Mouse (Mus musculus) large intestine, adult 2 months (tissue): ENCODE measurements around the gene Tmem72. TPM values are rescaled to one million over a fixed set of nuclear protein-coding genes. Genes with fewer than 3 reads are reported as not detected.
A peak's percentile ranks its signal among the peaks of the same experiment; 100 is the strongest.

Source experiments
- DNase-seq: peaks from one replicate; pipeline ENCODE4 v3.0.0-alpha.2; 2012; ENCODE audit warnings: low read depth, low spot score
- WGBS: fragments of 180-500 bp; shearing (Covaris S2); methylation state at CpG from one replicate; pipeline ENCODE4 v1.1.7; 2018; 5-methylcytosine and 5-hydroxymethylcytosine counted together
- polyA plus RNA-seq: library from polyadenylated mRNA; depleted of rRNA; stranded (reverse); fragments of >200 nt; gene quantifications from 2 replicates; pipeline ENCODE4 v1.2.3, GENCODE M21; 2012

The Tmem72 gene
- polyA plus RNA-seq, 1 experiment = under 0.01 TPM

DNA sequence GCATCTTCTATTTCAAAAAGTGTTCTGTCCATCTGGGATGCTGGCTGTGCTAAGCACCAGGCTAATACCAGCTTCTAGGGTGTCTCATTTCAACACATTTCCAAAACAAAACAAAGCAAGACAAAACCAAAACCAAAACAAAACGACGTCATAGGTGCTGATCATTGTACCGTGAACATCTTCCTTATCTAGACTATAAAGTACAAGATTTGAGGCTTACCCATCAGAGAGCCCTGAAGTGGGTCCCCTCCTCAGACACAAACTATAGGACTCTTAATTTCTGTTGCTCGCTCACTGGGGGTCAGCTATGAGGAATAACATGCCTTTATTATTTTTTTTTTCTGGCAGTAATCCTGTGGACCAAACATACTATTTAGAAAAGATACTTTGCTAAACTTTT is 23.1 kb downstream of the Tmem72 start:
- DNase-seq = no peak
- WGBS = 69% methylated on average over 4 of the region's 4 CpGs

DNA sequence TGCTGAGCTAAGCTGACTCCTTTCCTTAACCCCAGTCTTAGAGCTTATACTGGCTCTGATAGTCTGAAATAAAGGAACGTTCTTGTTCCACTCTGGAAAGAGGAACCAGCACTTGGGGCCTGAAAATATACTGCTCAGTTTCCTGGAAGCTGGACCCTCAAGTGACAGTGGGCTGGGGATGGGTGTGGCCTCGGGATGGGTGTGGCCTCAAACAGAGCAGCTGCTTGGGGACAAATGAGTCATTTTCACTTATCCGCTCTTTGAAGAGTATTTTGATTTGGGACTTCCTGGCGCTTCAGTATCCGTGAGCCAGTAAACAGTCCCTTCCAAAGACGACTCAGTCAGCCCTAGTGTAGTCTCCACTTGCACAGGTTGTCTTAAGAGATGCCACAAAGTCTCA is 34.4 kb downstream of the Tmem72 start:
- WGBS = 23% methylated on average over 6 of the region's 6 CpGs
- DNase-seq = no peak

DNA sequence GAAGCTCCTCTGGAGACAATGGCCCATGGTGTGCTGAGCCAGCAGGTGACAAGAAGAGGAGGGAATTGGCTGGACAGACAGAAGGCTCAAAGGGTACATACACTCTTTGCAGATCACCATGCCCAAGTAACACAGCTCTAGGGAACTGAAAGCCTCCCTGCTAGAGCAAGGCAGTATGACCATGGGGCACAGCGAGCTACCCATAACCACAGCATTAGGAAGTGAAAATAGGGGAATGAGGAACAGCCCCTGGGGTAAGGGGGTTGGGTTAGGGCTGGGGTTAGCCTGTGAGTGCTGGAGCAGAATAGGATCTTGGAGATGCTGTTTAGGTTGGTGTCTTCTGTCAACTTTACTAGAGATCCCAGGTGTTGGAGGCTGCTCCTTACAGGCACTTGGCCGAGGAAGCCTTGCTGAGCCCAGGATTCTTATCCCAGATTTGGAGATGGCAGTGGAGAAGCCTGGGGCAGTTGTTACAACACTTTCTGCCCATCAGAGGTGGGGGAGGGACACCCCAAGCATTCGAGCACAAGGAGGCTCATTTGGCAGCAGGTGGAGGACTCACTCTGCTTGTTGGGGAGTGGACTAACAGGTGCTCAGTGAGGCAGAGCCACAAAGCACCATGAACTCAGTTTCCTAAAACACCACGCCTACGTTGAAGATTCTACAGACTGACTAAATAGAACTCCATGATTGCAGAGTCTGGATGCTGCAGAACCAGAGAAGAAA is 37.0 kb downstream of the Tmem72 start:
- DNase-seq = no peak
- 56% methylated on average over 5 of the region's 5 CpGs for WGBS

DNA sequence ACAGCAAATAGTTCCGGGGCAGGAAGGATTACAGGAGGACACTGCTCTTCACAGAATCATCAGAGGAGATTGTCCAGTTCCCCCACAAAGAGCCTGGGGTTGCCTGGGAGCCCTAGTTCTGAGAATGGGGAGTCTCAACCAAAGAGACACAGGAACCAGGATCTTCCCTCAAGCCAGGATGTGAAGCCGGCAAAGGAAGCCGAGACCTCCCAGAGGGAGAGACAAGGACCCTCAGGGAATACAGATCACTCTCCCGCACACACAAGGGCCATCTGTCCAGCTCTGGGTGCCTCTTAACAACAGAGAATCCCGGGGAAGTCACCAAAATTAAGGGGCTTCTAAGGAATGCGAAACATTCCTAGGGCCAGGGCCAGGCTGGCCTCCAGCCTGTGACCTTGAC is 39.4 kb downstream of the Tmem72 start:
- DNase-seq = no peak
- WGBS = 71% methylated on average over 6 of the region's 6 CpGs

DNA sequence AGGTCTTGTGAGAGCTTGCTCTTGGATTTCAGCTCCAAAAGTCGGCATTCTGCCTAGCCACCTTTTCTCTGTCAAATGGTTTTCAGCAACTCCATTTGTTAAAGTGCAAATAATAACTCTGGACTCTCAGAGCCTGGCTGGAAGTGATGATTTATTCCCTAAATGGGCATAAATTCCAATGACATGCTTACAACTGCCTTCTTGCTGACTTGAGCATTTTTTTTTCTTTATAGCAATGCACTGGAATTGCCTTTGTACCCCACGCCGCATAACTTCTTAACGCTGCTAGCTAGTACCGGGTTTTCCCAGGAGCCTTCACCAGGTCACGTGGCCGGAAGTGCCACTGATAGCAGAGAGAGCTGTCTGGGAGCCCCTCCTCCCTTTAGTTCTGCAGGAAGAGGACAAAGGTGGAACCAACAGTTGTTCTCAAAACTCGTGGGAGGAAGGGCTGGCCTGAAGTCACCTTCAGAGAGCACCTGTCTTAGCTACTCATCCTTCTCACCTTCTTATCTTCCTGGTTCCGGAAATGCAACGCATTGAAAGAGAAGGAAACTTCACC is 40.3 kb downstream of the Tmem72 start:
- no peak for DNase-seq
- 37% methylated on average over 10 of the region's 10 CpGs for WGBS

DNA sequence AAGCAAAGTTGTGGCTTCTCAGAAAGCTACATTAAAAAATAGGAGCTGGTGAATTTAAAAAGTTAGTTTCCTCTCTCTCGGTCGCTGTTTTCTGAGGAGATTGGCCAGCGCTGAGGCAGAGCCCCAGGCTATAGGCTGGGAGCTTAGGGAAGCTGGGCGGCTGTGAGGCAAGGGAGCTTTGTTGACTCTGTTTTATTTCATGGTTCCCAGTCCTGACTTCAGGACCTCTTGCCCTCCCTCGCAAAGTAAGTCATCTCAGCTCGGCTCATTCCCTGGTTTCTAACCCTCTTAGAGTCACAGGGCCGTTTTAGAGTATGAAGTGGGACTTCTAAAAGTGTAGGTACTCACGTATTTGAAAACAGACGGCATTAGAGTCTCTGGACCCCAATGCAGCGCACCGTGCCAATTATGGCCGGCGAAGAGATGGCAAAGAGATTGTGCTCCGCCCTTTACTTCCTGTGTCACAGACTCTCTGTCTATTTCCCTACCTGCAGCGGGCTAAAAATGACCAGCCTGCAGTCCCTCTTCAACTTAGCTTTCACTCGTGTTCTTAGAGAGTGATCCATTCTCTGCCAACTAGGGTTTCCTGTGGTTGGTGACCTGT is 42.3 kb downstream of the Tmem72 start:
- DNase-seq = no peak

DNA sequence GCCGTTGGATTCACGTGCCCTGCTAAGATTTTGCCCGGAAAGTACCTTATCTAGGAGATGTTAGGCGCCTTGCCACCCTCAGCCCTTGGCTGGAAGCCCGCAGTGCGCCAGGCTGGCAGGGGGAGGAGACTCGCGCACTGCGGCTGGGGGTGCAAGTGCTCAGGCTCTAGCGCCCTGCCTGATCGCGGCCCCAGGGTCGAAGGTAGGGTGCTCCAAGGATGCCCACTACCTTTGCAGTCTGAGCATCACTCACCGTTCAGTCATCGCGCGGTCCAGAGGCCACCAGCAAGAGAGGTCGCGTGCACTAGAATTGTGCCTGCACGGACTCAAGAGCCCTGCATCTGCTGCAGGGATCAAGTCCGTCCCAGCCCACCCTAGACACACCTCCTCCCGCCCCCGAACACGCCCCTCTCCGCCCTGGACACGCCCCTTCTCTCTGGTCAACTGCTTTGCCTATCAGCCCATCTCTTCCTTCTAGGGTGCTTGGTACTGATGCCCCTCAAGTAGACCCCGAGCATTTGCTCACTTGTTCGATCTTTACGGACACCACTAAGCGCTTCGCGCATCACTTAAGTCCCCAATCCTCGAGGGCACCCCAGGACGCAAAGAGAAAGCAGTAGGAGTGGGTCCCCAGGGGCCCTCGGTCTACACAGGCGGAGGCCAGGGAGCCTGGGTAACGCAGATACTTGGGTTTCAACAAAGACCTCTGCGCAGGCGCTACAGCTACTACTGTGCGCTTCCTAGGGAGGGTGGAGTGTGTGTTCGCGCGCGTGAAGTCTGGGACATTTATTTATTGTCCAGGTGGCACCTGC is 43.0 kb downstream of the Tmem72 start, which contains the start of gene Rassf4:
Rassf4 (minus strand) TSS at position 482 of the 812 bp plus-strand sequence.
- peak; percentile 51 for DNase-seq
- 2% methylated on average over 44 of the region's 44 CpGs for WGBS

More for the DNA sequence above, 42.3 kb downstream of the Tmem72 start:
- 21% methylated on average over 16 of the region's 16 CpGs for WGBS

DNA sequence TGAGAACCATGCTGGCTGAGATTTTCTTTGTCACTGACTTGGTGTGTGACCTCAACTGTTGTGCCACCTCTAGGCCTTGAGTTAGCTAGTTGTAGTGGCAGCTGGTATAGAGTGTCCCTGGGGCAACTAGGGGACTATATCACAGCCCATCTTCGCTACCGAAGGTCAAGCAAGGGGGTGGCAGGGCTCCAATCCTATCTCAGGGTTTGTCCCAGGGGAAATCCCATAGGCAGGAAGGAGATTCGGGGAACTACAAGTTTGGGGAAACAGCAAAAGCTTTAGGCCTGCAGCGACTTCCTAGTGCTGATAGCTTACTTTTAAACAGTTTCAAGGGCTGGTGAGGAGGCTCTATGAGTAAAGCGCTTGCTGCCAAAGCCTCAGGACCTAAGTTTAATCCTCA is 44.4 kb downstream of the Tmem72 start:
- no peak for DNase-seq
- 36% methylated on average over 5 of the region's 5 CpGs for WGBS

DNA sequence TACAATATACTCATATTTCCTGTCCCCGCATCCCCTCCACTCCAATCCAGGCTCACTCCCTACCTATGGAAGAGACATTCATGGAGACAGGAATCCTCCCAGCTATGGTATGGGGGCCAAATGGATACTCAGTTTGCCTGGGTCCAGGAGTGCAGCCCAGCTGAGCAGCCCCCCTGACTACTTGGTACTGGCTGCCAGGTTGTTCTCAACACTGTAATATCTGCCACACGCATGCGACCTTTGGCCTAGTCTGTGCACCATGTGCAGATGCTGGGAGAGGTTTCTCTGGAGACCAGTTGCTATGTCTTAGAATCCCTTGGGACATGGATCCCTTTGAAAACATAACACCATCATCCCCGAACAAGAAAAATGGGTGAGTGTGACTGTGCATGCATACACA is 44.9 kb downstream of the Tmem72 start:
- DNase-seq = no peak

DNA sequence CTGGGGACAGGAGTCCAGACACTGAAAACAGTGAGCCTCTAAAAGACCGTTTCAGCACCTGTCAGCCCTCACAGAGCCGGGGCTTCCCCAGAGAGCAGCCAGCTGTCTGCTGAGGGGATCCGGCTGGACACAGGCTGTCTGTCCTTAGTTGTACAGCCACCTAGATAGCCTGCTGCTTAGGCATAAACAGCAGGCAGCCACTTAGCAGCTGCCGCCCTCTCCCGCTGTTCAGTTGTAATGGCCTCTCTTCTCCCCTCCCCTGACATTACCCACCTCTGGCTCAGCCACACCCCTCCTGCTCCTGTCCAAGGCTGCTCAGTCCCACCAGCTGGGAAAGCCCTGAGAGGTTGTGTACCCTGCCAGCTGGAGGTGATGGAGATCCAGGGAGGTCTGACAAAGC is 45.7 kb downstream of the Tmem72 start:
- WGBS = 20% methylated on average over 5 of the region's 5 CpGs
- DNase-seq = no peak

More for the DNA sequence above, 44.9 kb downstream of the Tmem72 start:
- 41% methylated on average over 4 of the region's 4 CpGs for WGBS

DNA sequence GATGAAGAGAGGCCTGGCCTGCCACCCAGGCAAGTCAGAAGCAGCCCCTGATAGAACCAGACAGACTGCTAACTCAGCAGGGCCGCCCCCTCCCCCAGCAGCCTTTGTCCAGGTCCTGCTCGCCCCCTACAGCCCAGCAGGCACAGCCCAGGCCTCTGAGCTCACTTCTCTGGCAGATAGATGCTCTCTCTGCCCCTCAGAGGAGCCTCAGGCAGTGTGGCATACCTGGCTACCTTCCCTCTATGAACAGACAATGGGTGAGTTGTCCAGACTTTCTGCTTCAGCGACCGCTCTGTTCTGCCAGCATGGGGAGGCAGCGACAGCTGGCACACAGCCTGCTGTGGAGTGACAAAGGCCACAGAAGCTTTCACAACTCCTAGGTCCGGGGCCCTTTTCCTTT is 46.6 kb downstream of the Tmem72 start:
- WGBS = 39% methylated on average over 6 of the region's 6 CpGs
- DNase-seq = no peak

DNA sequence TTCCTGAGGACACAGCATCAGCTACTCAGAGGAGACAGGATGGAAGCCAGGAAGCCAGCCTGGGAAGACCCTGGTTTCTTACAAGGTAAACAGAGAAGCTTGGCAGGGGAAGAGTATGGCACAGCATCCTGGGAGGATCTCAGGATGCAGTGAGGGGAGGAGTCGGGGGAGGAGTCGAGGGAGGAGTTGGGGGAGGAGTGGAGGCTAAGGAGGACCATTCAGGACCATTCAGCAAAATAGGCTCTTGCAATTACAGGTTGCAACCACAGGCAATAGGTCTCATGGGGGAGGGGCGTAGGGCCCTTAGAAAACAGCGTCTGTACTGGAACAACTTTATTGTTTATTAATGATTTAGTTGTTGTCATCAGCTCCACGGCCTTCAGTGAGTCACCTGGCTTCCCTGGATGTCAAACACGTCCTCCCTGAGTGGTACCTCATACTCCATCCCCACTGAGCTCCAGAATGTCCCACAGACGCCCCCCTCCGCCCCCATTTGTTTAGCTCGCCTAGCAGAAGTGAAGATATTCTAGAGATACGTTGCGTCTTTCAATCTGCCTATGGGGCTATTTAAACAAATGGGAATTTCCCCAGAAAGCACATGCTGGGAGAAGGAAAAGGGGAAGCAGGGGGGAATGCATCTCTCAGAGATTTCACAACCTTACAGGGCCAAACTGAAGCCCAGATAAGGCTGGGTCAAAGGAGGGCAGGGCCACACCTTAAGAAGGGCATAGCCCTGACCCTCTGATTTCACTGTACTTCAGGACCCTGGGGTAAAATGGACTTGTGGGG is 47.8 kb downstream of the Tmem72 start:
- DNase-seq = no peak
- WGBS = 50% methylated on average over 11 of the region's 11 CpGs

DNA sequence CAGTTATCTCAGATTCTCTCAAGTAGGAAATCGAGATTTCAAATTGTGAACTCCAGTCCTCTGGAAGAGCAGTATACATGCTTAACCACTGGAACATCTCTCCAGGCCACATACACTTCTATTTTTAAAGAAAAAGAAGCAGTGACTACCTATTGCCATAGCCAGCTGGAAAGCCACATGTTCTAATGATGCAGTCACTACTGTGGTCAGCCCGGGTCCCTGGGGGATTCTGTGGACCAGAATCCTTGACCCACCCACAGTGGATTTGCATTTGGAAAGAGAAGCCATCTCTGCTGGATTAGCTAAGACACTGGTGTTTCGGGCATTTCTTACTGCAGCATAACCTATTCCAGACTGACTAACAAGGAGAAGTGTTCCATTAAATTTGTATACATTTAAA is 49.3 kb downstream of the Tmem72 start:
- 82% methylated on average over 3 of the region's 3 CpGs for WGBS
- DNase-seq = no peak

DNA sequence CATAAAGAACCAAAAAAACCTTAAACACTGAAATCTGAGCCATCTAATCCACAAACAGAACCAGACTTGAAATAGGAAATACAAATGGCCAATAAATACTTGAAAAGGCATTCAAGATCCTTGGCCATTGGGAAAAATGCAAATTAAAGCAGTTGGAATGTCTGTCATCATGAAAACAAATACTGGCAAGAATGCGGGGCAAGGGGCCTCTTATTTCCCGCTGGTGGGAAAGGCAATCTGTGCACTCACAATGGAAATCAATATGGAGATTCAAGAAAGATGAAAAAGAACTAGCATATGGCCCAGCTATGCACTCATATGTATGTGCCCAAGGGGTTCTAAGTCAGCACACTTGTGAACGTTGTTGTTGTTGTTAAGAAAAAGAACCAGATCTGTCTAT is 49.8 kb downstream of the Tmem72 start:
- 80% methylated on average over 3 of the region's 3 CpGs for WGBS
- DNase-seq = no peak

DNA sequence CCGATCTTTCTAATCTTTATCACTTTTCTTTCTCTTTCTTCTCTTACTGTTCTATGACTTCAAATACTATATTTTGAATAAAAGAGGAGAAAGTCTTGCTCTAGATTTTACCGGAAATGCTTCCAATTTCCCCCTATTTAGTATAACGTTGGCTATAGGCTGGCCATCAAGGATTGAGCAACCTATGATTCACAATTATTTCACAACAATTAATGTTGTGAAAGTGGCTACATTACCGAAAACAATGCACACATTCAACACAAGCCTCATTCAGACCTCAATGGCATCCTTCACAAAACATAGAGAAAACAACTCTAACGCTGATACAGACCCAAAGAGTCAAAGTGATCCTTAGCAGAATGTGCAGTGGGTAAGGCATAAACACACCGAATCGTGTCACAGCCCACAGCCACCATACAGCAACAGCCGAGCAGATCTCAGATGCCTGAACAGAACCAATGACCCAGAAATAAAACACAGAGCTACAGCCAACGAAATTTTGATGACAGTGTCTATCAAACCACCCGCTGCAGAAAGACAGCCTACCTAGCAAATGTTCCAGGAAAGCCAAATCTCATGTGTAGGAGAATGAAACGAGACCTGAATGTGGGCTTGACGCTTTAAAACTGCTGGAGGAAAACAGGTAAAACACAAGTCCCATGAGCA is 50.5 kb downstream of the Tmem72 start:
- DNase-seq = no peak
- WGBS = 82% methylated on average over 12 of the region's 12 CpGs

DNA sequence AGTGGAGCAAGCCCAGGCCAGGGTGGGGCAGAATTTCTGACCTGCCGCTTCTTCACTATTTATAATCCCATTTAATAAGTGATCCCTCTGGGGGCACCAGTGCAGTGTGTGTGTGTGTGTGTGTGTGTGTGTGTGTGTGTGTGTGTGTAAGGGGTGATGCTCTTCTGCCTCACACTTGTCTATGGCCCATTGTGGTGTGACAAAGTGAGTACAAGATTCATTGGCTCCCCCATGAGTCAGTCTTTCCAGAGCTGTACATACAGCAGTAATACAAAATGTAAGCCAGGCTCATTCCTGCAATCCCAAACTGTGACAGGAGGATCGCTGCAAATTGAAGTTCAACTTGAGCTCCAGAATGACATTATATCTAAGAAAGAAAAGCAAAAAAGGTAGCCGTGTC is 51.9 kb downstream of the Tmem72 start:
- no peak for DNase-seq
- 78% methylated on average over 3 of the region's 3 CpGs for WGBS

DNA sequence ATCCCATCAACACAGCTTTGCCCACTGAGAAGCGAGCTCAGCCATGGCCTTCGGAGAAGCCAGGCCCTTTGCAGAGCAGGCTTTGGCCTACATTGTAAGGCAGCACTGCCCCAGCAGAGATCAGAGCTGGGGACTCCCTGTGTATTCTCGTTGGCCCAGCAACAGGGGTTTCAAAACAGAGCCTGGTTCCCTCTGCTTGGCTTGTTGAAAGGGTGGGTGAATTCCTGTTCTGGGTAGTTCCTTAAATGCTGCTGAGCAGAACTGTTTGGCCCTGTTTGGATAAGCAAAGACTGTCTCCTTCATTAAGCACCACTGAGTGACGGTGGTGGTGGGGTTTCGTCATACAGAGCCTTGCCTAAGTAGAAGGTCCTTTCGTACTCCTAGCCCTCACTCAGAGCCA is 52.7 kb downstream of the Tmem72 start:
- WGBS = 77% methylated on average over 6 of the region's 6 CpGs

DNA sequence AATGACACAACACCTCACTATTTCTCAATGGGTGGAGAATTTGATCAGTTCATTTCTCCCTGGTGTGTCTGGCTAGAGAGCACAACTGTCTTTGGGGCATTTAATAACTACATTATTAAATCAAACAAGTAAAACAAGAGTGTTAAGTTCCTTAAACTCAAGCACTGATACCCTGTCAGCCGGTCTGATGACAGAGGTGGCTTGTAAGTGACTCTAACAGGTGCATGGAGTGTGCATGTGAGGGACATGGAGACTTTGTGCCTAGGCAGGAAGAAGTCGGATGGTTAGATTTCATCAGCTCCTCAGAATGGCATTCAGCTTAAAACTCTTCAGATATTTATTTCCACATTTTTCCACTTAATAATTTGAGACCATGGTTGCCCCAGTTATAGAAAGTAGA is 53.3 kb downstream of the Tmem72 start:
- 79% methylated on average over 2 of the region's 2 CpGs for WGBS
- no peak for DNase-seq

More for the DNA sequence above, 52.7 kb downstream of the Tmem72 start:
- no peak for DNase-seq
